Comparison of ENCODE assay signal across 24 mouse cellular contexts in the genomic region with DNA sequence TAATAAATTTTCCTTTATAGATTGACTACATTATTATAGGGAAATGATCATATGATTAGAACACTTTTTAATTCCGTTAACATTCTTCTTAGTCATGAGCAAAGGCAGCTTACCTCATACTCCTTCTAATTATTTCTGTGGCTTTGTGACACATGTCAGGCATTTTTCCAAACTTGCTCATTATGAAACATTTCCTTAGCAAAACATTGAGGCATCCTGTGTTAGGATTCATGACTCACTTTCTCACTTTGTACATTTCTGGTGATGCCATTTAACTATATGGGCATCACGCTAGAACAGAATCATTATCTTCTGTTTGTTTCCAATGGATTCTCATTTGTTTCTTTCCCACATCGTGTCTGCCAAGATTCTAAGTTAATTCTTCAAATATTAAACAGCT.
DNase-seq lines count a peak whose midpoint lies in the region; ATAC-seq lines count a peak whose summit lies in the region.
"Had no signal": no experiment of that assay in that cellular context is flagged by ENCODE, and none has a peak within 500 bp of the region (broad histone marks: within the 10 kb centered on the region; RNA-seq: fewer than 3 reads in every experiment).

No protein-coding gene starts in this region.

- DNase-seq in frontal cortex, postnatal 10 days (ENCODE audit: low spot score in 2 of 2) = no peak
- DNase-seq in 3T3-L1 (ENCODE audit: low read depth, low spot score) = peak; percentile 56
- peak; percentile 74 for DNase-seq in Muller cell, postnatal 12 days (ENCODE audit: inconsistent ontology term)
- DNase-seq in urinary bladder, adult 2 months (ENCODE audit: low spot score) = no peak
- DNase-seq in kidney, adult 11 months = no peak
- DNase-seq in layer of hippocampus, postnatal 36 days = no peak
- DNase-seq: adrenal gland, adult 8-10 months; adrenal gland, postnatal 25 days; B cell, adult 2 months; cerebellum, adult 11 months; cerebellum, adult 2 months; cerebellum, adult 9-11 months; cerebellum, postnatal 25 days; gastrocnemius, postnatal 25 days; heart, adult 18-20 months; heart, postnatal 14 days; heart, postnatal 4 days had no signal

- ATAC-seq in frontal cortex, adult (ENCODE audit: low TSS enrichment) = peak; percentile 68
- ATAC-seq: activated CD4-positive, CD25-positive, alpha-beta regulatory T cell, adult 4 months; CD4-positive, CD25-positive, alpha-beta regulatory T cell, adult 4 months; forebrain, embryonic 16.5 days; hindbrain, postnatal 0 days; inflammation-experienced regulatory T-cells, adult 6 months; intestine, embryonic 16.5 days had no signal

Comparison
In these comparisons a context has a peak if more than half of its experiments do, and no peak if none do; other contexts are left out.
1. DNase-seq: peak in 3T3-L1 (single experiment) and Muller cell, postnatal 12 days (single experiment); none in frontal cortex, postnatal 10 days (0 of 2), urinary bladder, adult 2 months (single experiment), kidney, adult 11 months (single experiment) and layer of hippocampus, postnatal 36 days (0 of 2).